Mouse (Mus musculus): ENCODE data around the gene Gal3st1. TPM values are rescaled to one million over a fixed set of nuclear protein-coding genes. Genes with fewer than 3 reads are reported as not detected.
"Not testable (repeated sequence)": the region's sequence is repeated elsewhere in the genome, so short reads cannot be mapped to it uniquely, and the experiment has no call there.

The Gal3st1 gene
- polyA plus RNA-seq, 1 experiment from 2014 or later = 0.58 TPM

GRCm38 (mm10) chr11:4015796-4016195, 32.4 kb downstream of the Gal3st1 start:
- WGBS = 91% methylated on average over 14 of the region's 14 CpGs
- not testable (repeated sequence) for H3K36me3 ChIP-seq (ENCODE audit: poor library complexity, severe bottlenecking); H3K27ac ChIP-seq; ATAC-seq; H3K27me3 ChIP-seq; H3K9me3 ChIP-seq (replicated peaks); H3K4me3 ChIP-seq; H3K4me2 ChIP-seq; H3K4me1 ChIP-seq; H3K9ac ChIP-seq

- H3K4me2 ChIP-seq; H3K36me3 ChIP-seq (ENCODE audit: poor library complexity, severe bottlenecking); H3K27me3 ChIP-seq; H3K9me3 ChIP-seq (replicated peaks); H3K9ac ChIP-seq; H3K27ac ChIP-seq; ATAC-seq; H3K4me3 ChIP-seq; H3K4me1 ChIP-seq: not testable (repeated sequence)
- WGBS = 95% methylated on average over 13 of the region's 13 CpGs
These were observed 38.7 kb downstream of the Gal3st1 start for GRCm38 (mm10) chr11:4022111-4022510.

- H3K36me3 ChIP-seq (ENCODE audit: poor library complexity, severe bottlenecking) = no peaks in the 10 kb centered on the region
- ATAC-seq = no peak
- no peak overlapping the region for H3K4me3 ChIP-seq
- 74% methylated on average over 2 of the region's 2 CpGs for WGBS
- H3K9me3 ChIP-seq (replicated peaks) = no peaks in the 10 kb centered on the region
- H3K9ac ChIP-seq = no peak overlapping the region
- no peaks in the 10 kb centered on the region for H3K27me3 ChIP-seq
- H3K27ac ChIP-seq = no peak overlapping the region
- no peak overlapping the region for H3K4me2 ChIP-seq
- H3K4me1 ChIP-seq = no peaks in the 10 kb centered on the region
These were observed 39.9 kb downstream of the Gal3st1 start for GRCm38 (mm10) chr11:4023321-4023720.

GRCm38 (mm10) chr11:4027066-4027465, 43.6 kb downstream of the Gal3st1 start:
- H3K27me3 ChIP-seq = no peaks in the 10 kb centered on the region
- no peak overlapping the region for H3K4me2 ChIP-seq
- H3K9me3 ChIP-seq (replicated peaks) = no peaks in the 10 kb centered on the region
- 87% methylated on average over 8 of the region's 8 CpGs for WGBS
- H3K27ac ChIP-seq = no peak overlapping the region
- no peaks in the 10 kb centered on the region for H3K36me3 ChIP-seq (ENCODE audit: poor library complexity, severe bottlenecking)
- H3K4me1 ChIP-seq = no peaks in the 10 kb centered on the region
- ATAC-seq = no peak
- no peak overlapping the region for H3K9ac ChIP-seq
- no peak overlapping the region for H3K4me3 ChIP-seq

- Histone ChIP-seq H3K9ac (no peak overlapping the region), H3K4me3 (no peak overlapping the region), H3K9me3 (replicated peaks) (no peaks in the 10 kb centered on the region), H3K36me3 (ENCODE audit: poor library complexity, severe bottlenecking) (no peaks in the 10 kb centered on the region), H3K27me3 (no peaks in the 10 kb centered on the region), H3K4me1 (no peaks in the 10 kb centered on the region), H3K4me2 (no peak overlapping the region), H3K27ac (no peak overlapping the region)
- ATAC-seq = no peak
- 81% methylated on average over 9 of the region's 9 CpGs for WGBS
These were observed 44.3 kb downstream of the Gal3st1 start for GRCm38 (mm10) chr11:4027561-4028334.

- no peak for ATAC-seq
- H3K4me2 ChIP-seq = no peak overlapping the region
- no peaks in the 10 kb centered on the region for H3K27me3 ChIP-seq
- H3K4me1 ChIP-seq = no peaks in the 10 kb centered on the region
- no peak overlapping the region for H3K27ac ChIP-seq
- H3K9me3 ChIP-seq (replicated peaks) = no peaks in the 10 kb centered on the region
- H3K4me3 ChIP-seq = no peak overlapping the region
- no peak overlapping the region for H3K9ac ChIP-seq
- H3K36me3 ChIP-seq (ENCODE audit: poor library complexity, severe bottlenecking) = no peaks in the 10 kb centered on the region
- 70% methylated on average over 4 of the region's 4 CpGs for WGBS
These were observed 45.9 kb downstream of the Gal3st1 start for GRCm38 (mm10) chr11:4029343-4029742.

- Histone ChIP-seq H3K4me3 (no peak within 1 kb of the TSS), H3K27ac (no peak within 1 kb of the TSS), H3K36me3 (ENCODE audit: poor library complexity, severe bottlenecking) (no peaks in the 10 kb centered on the region), H3K9ac (no peak within 1 kb of the TSS), H3K4me2 (no peak within 1 kb of the TSS), H3K4me1 (no peaks in the 10 kb centered on the region), H3K27me3 (no peaks in the 10 kb centered on the region), H3K9me3 (replicated peaks) (no peaks in the 10 kb centered on the region)
- no peak for ATAC-seq
- WGBS = 48% methylated on average over 16 of the region's 16 CpGs
These were observed 47.9 kb downstream of the Gal3st1 start, which contains the start of gene Sec14l4 for GRCm38 (mm10) chr11:4031126-4031941. TSS of gene Sec14l4 (plus strand) at chr11:4031462.

- 47% methylated on average over 12 of the region's 12 CpGs for WGBS
- Histone ChIP-seq H3K4me3 (no peak overlapping the region), H3K27me3 (no peaks in the 10 kb centered on the region), H3K4me2 (no peak overlapping the region), H3K9me3 (replicated peaks) (no peaks in the 10 kb centered on the region), H3K4me1 (no peaks in the 10 kb centered on the region), H3K9ac (no peak overlapping the region), H3K36me3 (ENCODE audit: poor library complexity, severe bottlenecking) (no peaks in the 10 kb centered on the region), H3K27ac (no peak overlapping the region)
- no peak for ATAC-seq
These were observed 48.5 kb downstream of the Gal3st1 start for GRCm38 (mm10) chr11:4031961-4032360.

- Histone ChIP-seq H3K4me3 (no peak overlapping the region), H3K9ac (no peak overlapping the region), H3K4me1 (no peaks in the 10 kb centered on the region), H3K27ac (no peak overlapping the region), H3K36me3 (ENCODE audit: poor library complexity, severe bottlenecking) (no peaks in the 10 kb centered on the region), H3K4me2 (no peak overlapping the region), H3K27me3 (no peaks in the 10 kb centered on the region), H3K9me3 (replicated peaks) (no peaks in the 10 kb centered on the region)
- 79% methylated on average over 7 of the region's 7 CpGs for WGBS
- no peak for ATAC-seq
These were observed 50.0 kb downstream of the Gal3st1 start for GRCm38 (mm10) chr11:4033471-4033870.

- H3K4me1 ChIP-seq = no peaks in the 10 kb centered on the region
- ATAC-seq = no peak
- 86% methylated on average over 4 of the region's 4 CpGs for WGBS
These were observed 50.7 kb downstream of the Gal3st1 start for GRCm38 (mm10) chr11:4034169-4034568.

GRCm38 (mm10) chr11:4035116-4035892, 51.9 kb downstream of the Gal3st1 start:
- H3K27ac ChIP-seq = no peak overlapping the region
- no peaks in the 10 kb centered on the region for H3K4me1 ChIP-seq
- H3K9ac ChIP-seq = no peak overlapping the region
- WGBS = 71% methylated on average over 18 of the region's 18 CpGs
- ATAC-seq = no peak
- no peaks in the 10 kb centered on the region for H3K27me3 ChIP-seq
- no peak overlapping the region for H3K4me2 ChIP-seq
- H3K4me3 ChIP-seq = no peak overlapping the region
- H3K9me3 ChIP-seq (replicated peaks) = no peaks in the 10 kb centered on the region
- no peaks in the 10 kb centered on the region for H3K36me3 ChIP-seq (ENCODE audit: poor library complexity, severe bottlenecking)

More at GRCm38 (mm10) chr11:4034169-4034568, 50.7 kb downstream of the Gal3st1 start:
- H3K27ac ChIP-seq = no peak overlapping the region
- H3K4me2 ChIP-seq = no peak overlapping the region
- no peaks in the 10 kb centered on the region for H3K27me3 ChIP-seq
- H3K9me3 ChIP-seq (replicated peaks) = no peaks in the 10 kb centered on the region
- H3K4me3 ChIP-seq = no peak overlapping the region
- no peak overlapping the region for H3K9ac ChIP-seq
- no peaks in the 10 kb centered on the region for H3K36me3 ChIP-seq (ENCODE audit: poor library complexity, severe bottlenecking)

- Histone ChIP-seq H3K4me3 (no peak overlapping the region), H3K4me1 (no peaks in the 10 kb centered on the region), H3K36me3 (ENCODE audit: poor library complexity, severe bottlenecking) (no peaks in the 10 kb centered on the region), H3K4me2 (no peak overlapping the region), H3K27ac (no peak overlapping the region), H3K9ac (no peak overlapping the region), H3K9me3 (replicated peaks) (no peaks in the 10 kb centered on the region), H3K27me3 (no peaks in the 10 kb centered on the region)
- 91% methylated on average over 6 of the region's 6 CpGs for WGBS
- no peak for ATAC-seq
These were observed 52.5 kb downstream of the Gal3st1 start for GRCm38 (mm10) chr11:4035916-4036315.

All from forebrain, embryonic 13.5 days (tissue).